Mouse (Mus musculus) ES-E14 (cell line): ENCODE results near the gene Med13l.

ENCODE experiments used
- CHD2 ChIP-seq: IDR thresholded peaks from 2 replicates; pipeline ENCODE4 v1.6.1; 2014; ENCODE audit warnings: mild to moderate bottlenecking, low read depth, low read length, inconsistent platforms
- MAFK ChIP-seq: IDR thresholded peaks from 2 replicates; pipeline ENCODE4 v1.6.1; 2014; ENCODE audit warnings: mild to moderate bottlenecking, low read depth, low read length, inconsistent platforms; ENCODE audit not compliant: insufficient read depth
- ZC3H11A ChIP-seq: IDR thresholded peaks from 2 replicates; pipeline ENCODE4 v1.6.1; 2012; ENCODE audit warnings: low read depth, mild to moderate bottlenecking, inconsistent platforms, low read length, borderline replicate concordance
- ZNF384 ChIP-seq: IDR thresholded peaks from 2 replicates; pipeline ENCODE4 v1.6.1; 2012; ENCODE audit warnings: low read depth, low read length, inconsistent platforms

DNA sequence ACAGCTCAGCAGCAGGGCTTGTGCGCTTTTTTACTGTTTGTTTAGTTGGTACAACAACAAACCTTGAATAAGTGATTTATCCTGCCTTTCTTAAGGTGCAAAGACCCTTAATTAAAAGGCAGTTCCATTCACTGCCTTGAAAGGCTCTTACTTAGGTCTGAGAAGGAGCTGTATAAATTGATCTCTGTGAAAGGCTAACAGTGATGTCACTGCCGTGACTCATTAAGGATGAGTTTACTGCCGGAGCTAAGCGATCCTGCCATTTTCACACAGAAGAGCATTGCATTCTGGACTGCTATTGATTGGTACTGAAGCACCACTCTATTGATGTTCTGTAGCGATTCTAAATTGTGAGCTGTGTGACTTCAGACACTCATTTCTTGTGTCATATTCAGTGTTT is 113.4 kb downstream of the Med13l start:
- TF ChIP-seq ZC3H11A (no peak), MAFK (no peak), CHD2 (no peak), ZNF384 (no peak)
